Mouse (Mus musculus) erythroblast, embryonic 14.5 days (primary cell): ENCODE measurements around the gene Lancl3.

Source experiments
- GATA1 ChIP-seq: IDR thresholded peaks from 2 replicates; pipeline ENCODE4 v1.6.1; 2012; ENCODE audit warnings: low read length, inconsistent platforms, mixed read lengths
- TAL1 ChIP-seq: IDR thresholded peaks from 3 replicates; pipeline ENCODE4 v1.6.1; 2012; ENCODE audit warnings: low read length, inconsistent platforms, mixed read lengths

- TF ChIP-seq TAL1 (no peak), GATA1 (no peak)
These were observed 55.2 kb downstream of the Lancl3 start for GRCm38 (mm10) chrX:9254901-9255300.
